Comparison of ENCODE assay signal across 30 mouse cellular contexts in the genomic region with DNA sequence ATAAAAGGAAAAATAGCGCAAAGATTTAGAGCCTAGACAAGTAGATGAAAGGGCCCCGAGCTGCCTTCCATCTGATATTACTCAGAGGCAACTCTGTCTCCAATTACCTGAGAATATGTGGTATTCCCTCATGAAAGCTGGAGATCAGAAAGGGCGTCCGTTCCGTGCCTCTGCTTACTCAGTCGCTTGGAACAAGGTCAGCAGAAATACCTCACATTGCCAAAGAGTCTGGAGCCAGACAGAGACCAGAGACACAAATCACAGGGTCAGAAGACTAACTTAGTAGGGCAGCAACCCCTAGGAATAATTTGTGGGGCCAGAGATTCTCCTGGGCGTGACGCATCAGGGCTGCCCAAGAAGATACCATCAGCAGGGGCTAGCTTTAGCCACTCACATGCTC.
DNase-seq lines count a peak whose midpoint lies in the region; ATAC-seq and TF ChIP-seq lines count a peak whose summit lies in the region.
"Had no signal": no experiment of that assay in that cellular context is flagged by ENCODE, and none has a peak within 500 bp of the region (broad histone marks: within the 10 kb centered on the region; RNA-seq: fewer than 3 reads in every experiment).

No protein-coding gene starts in this region.

- no peaks in the 10 kb centered on the region for H3K27me3 ChIP-seq in embryonic facial prominence, embryonic 12.5 days
- no peaks in the 10 kb centered on the region for H3K27me3 ChIP-seq in embryonic facial prominence, embryonic 10.5 days (replicated peaks; ENCODE audit: low read depth, poor library complexity, severe bottlenecking)
- H3K27me3 ChIP-seq in kidney, embryonic 14.5 days (ENCODE audit: control insufficient read depth, insufficient read depth, low read length), result no peaks in the 10 kb centered on the region
- H3K27me3 ChIP-seq: embryonic facial prominence, embryonic 13.5 days; heart, embryonic 12.5 days; intestine, embryonic 15.5 days; limb, embryonic 15.5 days; liver, embryonic 15.5 days; neural tube, embryonic 13.5 days; Patski; stomach, embryonic 15.5 days had no signal

- H3K36me3 ChIP-seq in embryonic facial prominence, embryonic 12.5 days, result no peaks in the 10 kb centered on the region
- no peaks in the 10 kb centered on the region for H3K36me3 ChIP-seq in embryonic facial prominence, embryonic 10.5 days (replicated peaks)
- no peaks in the 10 kb centered on the region for H3K36me3 ChIP-seq in kidney, embryonic 14.5 days (ENCODE audit: control insufficient read depth, insufficient read depth, low read length)
- H3K36me3 ChIP-seq: embryonic facial prominence, embryonic 13.5 days; heart, embryonic 12.5 days; hindbrain, embryonic 10.5 days; intestine, embryonic 15.5 days; limb, embryonic 15.5 days; liver, embryonic 15.5 days; neural tube, embryonic 13.5 days; stomach, embryonic 15.5 days had no signal

- H3K27ac ChIP-seq in embryonic facial prominence, embryonic 12.5 days, result no peak overlapping the region
- H3K27ac ChIP-seq in embryonic facial prominence, embryonic 10.5 days (replicated peaks), result no peak overlapping the region
- H3K27ac ChIP-seq in embryonic fibroblast, embryonic 13.5 days (ENCODE audit: insufficient read depth, low read length), result 0 out of 2 replicates have a peak overlapping the region, but pooled peaks have one; percentile 16
- H3K27ac ChIP-seq in kidney, embryonic 14.5 days (ENCODE audit: low read depth, low read length), result no peak overlapping the region
- H3K27ac ChIP-seq: embryonic facial prominence, embryonic 13.5 days; hindbrain, embryonic 10.5 days; intestine, embryonic 15.5 days; limb, embryonic 15.5 days; liver, embryonic 15.5 days; macrophage; neural tube, embryonic 13.5 days; stomach, embryonic 15.5 days had no signal

- TF ChIP-seq POLR2A in embryonic fibroblast, embryonic 13.5 days (IDR thresholded peaks at IDR 0.05; ENCODE audit: low read depth, low read length), result no peak

- no peak overlapping the region for H3K9ac ChIP-seq in embryonic facial prominence, embryonic 12.5 days
- H3K9ac ChIP-seq in kidney, embryonic 14.5 days (ENCODE audit: low read depth, low read length), result no peak overlapping the region
- H3K9ac ChIP-seq: embryonic facial prominence, embryonic 13.5 days; heart, embryonic 12.5 days; intestine, embryonic 15.5 days; limb, embryonic 15.5 days; liver, embryonic 15.5 days; neural tube, embryonic 13.5 days; stomach, embryonic 15.5 days had no signal

- no peaks in the 10 kb centered on the region for H3K9me3 ChIP-seq in embryonic facial prominence, embryonic 12.5 days
- H3K9me3 ChIP-seq in embryonic facial prominence, embryonic 10.5 days, result no peaks in the 10 kb centered on the region
- H3K9me3 ChIP-seq in kidney, embryonic 14.5 days (ENCODE audit: control insufficient read depth, low read length), result no peaks in the 10 kb centered on the region
- H3K9me3 ChIP-seq: embryonic facial prominence, embryonic 13.5 days; heart, embryonic 12.5 days; hindbrain, embryonic 10.5 days; intestine, embryonic 15.5 days; limb, embryonic 15.5 days; liver, embryonic 15.5 days; neural tube, embryonic 13.5 days; stomach, embryonic 15.5 days had no signal

- H3K4me3 ChIP-seq in embryonic facial prominence, embryonic 12.5 days, result no peak overlapping the region
- H3K4me3 ChIP-seq in embryonic facial prominence, embryonic 10.5 days, result no peak overlapping the region
- no peak overlapping the region for H3K4me3 ChIP-seq in embryonic fibroblast, embryonic 13.5 days (ENCODE audit: insufficient read depth, low read length)
- no peak overlapping the region for H3K4me3 ChIP-seq in kidney, embryonic 14.5 days (ENCODE audit: low read length)
- H3K4me3 ChIP-seq: embryonic facial prominence, embryonic 13.5 days; heart, embryonic 12.5 days; hindbrain, embryonic 10.5 days; intestine, embryonic 15.5 days; limb, embryonic 15.5 days; liver, embryonic 15.5 days; myocyte; neural tube, embryonic 13.5 days; stomach, embryonic 15.5 days had no signal

- H3K4me2 ChIP-seq in embryonic facial prominence, embryonic 12.5 days (replicated peaks), result no peak overlapping the region
- H3K4me2 ChIP-seq in kidney, embryonic 14.5 days (replicated peaks; ENCODE audit: low read depth, low read length), result no peak overlapping the region
- H3K4me2 ChIP-seq: embryonic facial prominence, embryonic 13.5 days; heart, embryonic 12.5 days; intestine, embryonic 15.5 days; limb, embryonic 15.5 days; liver, embryonic 15.5 days; neural tube, embryonic 13.5 days; stomach, embryonic 15.5 days had no signal

- 0 out of 2 replicates have a peak, but pooled peaks have one; percentile 15 for ATAC-seq in embryonic facial prominence, embryonic 12.5 days (ENCODE audit: insufficient number of reproducible peaks, insufficient read depth, low FRiP score, low TSS enrichment)
- peak; percentile 83 for ATAC-seq in kidney, embryonic 14.5 days (ENCODE audit: low FRiP score, low TSS enrichment)
- ATAC-seq: CD4-positive, CD25-positive, alpha-beta regulatory T cell, adult 4 months; forebrain, embryonic 14.5 days; hindbrain, embryonic 16.5 days; intestine, embryonic 15.5 days; midbrain, embryonic 16.5 days; Patski had no signal

- WGBS in embryonic facial prominence, embryonic 12.5 days, result 55% methylated on average over 8 of the region's 8 CpGs
- WGBS in embryonic facial prominence, embryonic 10.5 days, result 72% methylated on average over 8 of the region's 8 CpGs
- WGBS in kidney, embryonic 14.5 days, result 39% methylated on average over 8 of the region's 8 CpGs

- no peak for TF ChIP-seq CTCF in embryonic fibroblast, embryonic 13.5 days (IDR thresholded peaks at IDR 0.05; ENCODE audit: borderline replicate concordance, insufficient read depth, low read length)

- H3K4me1 ChIP-seq in embryonic facial prominence, embryonic 12.5 days, result no peaks in the 10 kb centered on the region
- no peaks in the 10 kb centered on the region for H3K4me1 ChIP-seq in embryonic facial prominence, embryonic 10.5 days
- H3K4me1 ChIP-seq in embryonic fibroblast, embryonic 13.5 days (ENCODE audit: control insufficient read depth, insufficient read depth, low read length), result no peaks in the 10 kb centered on the region
- 0 out of 2 replicates have a peak, but pooled peaks cover 3% of the 10 kb centered on the region for H3K4me1 ChIP-seq in kidney, embryonic 14.5 days (ENCODE audit: control insufficient read depth, insufficient read depth, low read length)
- H3K4me1 ChIP-seq: heart, embryonic 12.5 days; intestine, embryonic 15.5 days; limb, embryonic 15.5 days; liver, embryonic 15.5 days; neural tube, embryonic 13.5 days; stomach, embryonic 15.5 days had no signal

- DNase-seq in embryonic facial prominence, embryonic 10.5 days (ENCODE audit: low spot score), result no peak
- peak; percentile 25 to 53 for DNase-seq in kidney, postnatal 25 days
- no peak for DNase-seq in frontal cortex, postnatal 14 days (ENCODE audit: low spot score in 2 of 2)
- DNase-seq in cerebellum, adult 9-11 months, result no peak
- DNase-seq in lung, postnatal 4 days, result no peak
- DNase-seq: adrenal gland, postnatal 10 days; cerebellum, adult 2 months; cerebellum, postnatal 36 days; gastrocnemius, postnatal 10 days; heart, postnatal 10 days; layer of hippocampus, postnatal 36 days; thymus, postnatal 25 days had no signal

Comparison
In these comparisons a context has a peak if more than half of its experiments do, and no peak if none do; other contexts are left out.
1. DNase-seq: peak in kidney, postnatal 25 days (2 of 2); none in embryonic facial prominence, embryonic 10.5 days (single experiment), frontal cortex, postnatal 14 days (0 of 2), cerebellum, adult 9-11 months (single experiment) and lung, postnatal 4 days (0 of 2).